Mouse (Mus musculus) frontal cortex, adult 2 months (tissue): ENCODE measurements around the gene Dnhd1. TPM values are rescaled to one million over a fixed set of nuclear protein-coding genes. Genes with fewer than 3 reads are reported as not detected.

Experiments used
- polyA plus RNA-seq: library from polyadenylated mRNA; depleted of rRNA; stranded (reverse); fragments of >200 nt; gene quantifications from 2 replicates; pipeline ENCODE4 v1.2.3, GENCODE M21; 2012; rRNA removed

Gene Dnhd1
- polyA plus RNA-seq, 1 experiment, result 11.5 TPM

Other genes starting within 250 kb of the Dnhd1 start
- 1.5 and 1.8 TPM in 2 replicates for gene Cnga4, start 246.3 kb upstream of the Dnhd1 start, polyA plus RNA-seq
- 72.2 and 80.3 TPM in 2 replicates for gene Cckbr, start 225.1 kb upstream of the Dnhd1 start, polyA plus RNA-seq
- 30.1 and 30.8 TPM in 2 replicates for gene Cavin3, start 168.5 kb upstream of the Dnhd1 start, polyA plus RNA-seq
- gene Smpd1, start 96.5 kb upstream of the Dnhd1 start, polyA plus RNA-seq, result 79.1 and 84.3 TPM in 2 replicates
- gene Apbb1, start 69.2 kb upstream of the Dnhd1 start, polyA plus RNA-seq, result 480 and 492 TPM in 2 replicates
- gene Hpx, start 50.7 kb upstream of the Dnhd1 start, polyA plus RNA-seq, result 0.40 and 0.90 TPM in 2 replicates
- 137 and 154 TPM in 2 replicates for gene Trim3, start 17.3 kb upstream of the Dnhd1 start, polyA plus RNA-seq
- 108 and 129 TPM in 2 replicates for gene Timm10b, start 10.8 kb upstream of the Dnhd1 start, polyA plus RNA-seq
- 107 and 127 TPM in 2 replicates for gene Arfip2, start 10.4 kb upstream of the Dnhd1 start, polyA plus RNA-seq
- 50.7 and 53.2 TPM in 2 replicates for gene Gm45799, start 10.3 kb upstream of the Dnhd1 start, polyA plus RNA-seq
- gene Ilk, start 85.8 kb downstream of the Dnhd1 start, polyA plus RNA-seq, result 145 and 158 TPM in 2 replicates
- 9.5 and 10.0 TPM in 2 replicates for gene Rrp8, start 86.6 kb downstream of the Dnhd1 start, polyA plus RNA-seq
- gene Taf10, start 93.5 kb downstream of the Dnhd1 start, polyA plus RNA-seq, result 175 and 184 TPM in 2 replicates
- 97.5 and 98.8 TPM in 2 replicates for gene Tpp1, start 101.4 kb downstream of the Dnhd1 start, polyA plus RNA-seq
- 10.5 and 10.6 TPM in 2 replicates for gene Dchs1, start 136.8 kb downstream of the Dnhd1 start, polyA plus RNA-seq
- gene Mrpl17, start 160.3 kb downstream of the Dnhd1 start, polyA plus RNA-seq, result 138 and 139 TPM in 2 replicates